Mouse (Mus musculus) kidney, postnatal 10 days (tissue): ENCODE data around the gene Parvb.

Experiments
- DNase-seq: peaks from one replicate; pipeline ENCODE4 v3.0.0; 2021; ENCODE audit warnings: mixed read lengths

Gene Parvb

GRCm38 (mm10) chr15:84231721-84232561 is at the start of gene Parvb:
Parvb (plus strand) TSS chr15:84232043.
- peak; percentile 76 for DNase-seq

- DNase-seq, result peak; percentile 54
Observed at GRCm38 (mm10) chr15:84183967-84184366, 47.9 kb upstream of the Parvb start.

GRCm38 (mm10) chr15:84186196-84186595 is 45.6 kb upstream of the Parvb start:
- no peak for DNase-seq

GRCm38 (mm10) chr15:84188887-84189530 is 42.8 kb upstream of the Parvb start:
- DNase-seq, result no peak

- no peak for DNase-seq
Observed at GRCm38 (mm10) chr15:84189881-84190280, 42.0 kb upstream of the Parvb start.

GRCm38 (mm10) chr15:84191724-84192057 is 40.2 kb upstream of the Parvb start:
- DNase-seq, result no peak

- peak; percentile 93 for DNase-seq
Observed at GRCm38 (mm10) chr15:84192058-84192791, 39.6 kb upstream of the Parvb start, which contains the start of gene Samm50. Samm50 (plus strand) TSS chr15:84192241.

GRCm38 (mm10) chr15:84196486-84197165 is 35.2 kb upstream of the Parvb start:
- DNase-seq, result no peak

- no peak for DNase-seq
Observed at GRCm38 (mm10) chr15:84207327-84207726, 24.5 kb upstream of the Parvb start.

- no peak for DNase-seq
Observed at GRCm38 (mm10) chr15:84209517-84210412, 22.1 kb upstream of the Parvb start.

GRCm38 (mm10) chr15:84210461-84210860 is 21.4 kb upstream of the Parvb start:
- DNase-seq, result no peak

- DNase-seq, result no peak
Observed at GRCm38 (mm10) chr15:84210941-84211340, 20.9 kb upstream of the Parvb start.

- no peak for DNase-seq
Observed at GRCm38 (mm10) chr15:84211564-84211963, 20.3 kb upstream of the Parvb start.

GRCm38 (mm10) chr15:84212031-84212755 is 19.6 kb upstream of the Parvb start:
- peak; percentile 93 for DNase-seq

- DNase-seq, result no peak
Observed at GRCm38 (mm10) chr15:84212756-84213105, 19.1 kb upstream of the Parvb start.

- no peak for DNase-seq
Observed at GRCm38 (mm10) chr15:84213162-84213739, 18.6 kb upstream of the Parvb start.

- DNase-seq, result no peak
Observed at GRCm38 (mm10) chr15:84214476-84214875, 17.4 kb upstream of the Parvb start.

GRCm38 (mm10) chr15:84215273-84215672 is 16.6 kb upstream of the Parvb start:
- DNase-seq, result no peak

- peak; percentile 69 for DNase-seq
Observed at GRCm38 (mm10) chr15:84216026-84216425, 15.8 kb upstream of the Parvb start.

- DNase-seq, result peak; percentile 53
Observed at GRCm38 (mm10) chr15:84216461-84217084, 15.3 kb upstream of the Parvb start.
